Mouse (Mus musculus): ENCODE data around the gene Cdk17. TPM values are rescaled to one million over a fixed set of nuclear protein-coding genes. Genes with fewer than 3 reads are reported as not detected.

Cdk17 gene
- total RNA-seq, 1 experiment from 2014 or later, result 33.2 TPM

GRCm38 (mm10) chr10:93283258-93283657 is 122.6 kb downstream of the Cdk17 start:
- no peak for DNase-seq

GRCm38 (mm10) chr10:93285489-93285888 is 124.8 kb downstream of the Cdk17 start:
- no peak for DNase-seq

- DNase-seq, result no peak
Observed at GRCm38 (mm10) chr10:93287551-93288145, 127.0 kb downstream of the Cdk17 start.

- DNase-seq, result peak; percentile 66
Observed at GRCm38 (mm10) chr10:93288336-93288735, 127.7 kb downstream of the Cdk17 start.

- no peak for DNase-seq
Observed at GRCm38 (mm10) chr10:93289404-93289803, 128.7 kb downstream of the Cdk17 start.

- peak; percentile 80 for DNase-seq
Observed at GRCm38 (mm10) chr10:93291352-93291751, 130.7 kb downstream of the Cdk17 start.

- DNase-seq, result peak; percentile 92
Observed at GRCm38 (mm10) chr10:93291843-93292242, 131.2 kb downstream of the Cdk17 start.

GRCm38 (mm10) chr10:93293621-93294020 is 132.9 kb downstream of the Cdk17 start:
- DNase-seq, result no peak

GRCm38 (mm10) chr10:93294547-93295219 is 134.0 kb downstream of the Cdk17 start:
- DNase-seq, result peak; percentile 44

- DNase-seq, result no peak
Observed at GRCm38 (mm10) chr10:93297774-93298173, 137.1 kb downstream of the Cdk17 start.

- no peak for DNase-seq
Observed at GRCm38 (mm10) chr10:93298208-93298607, 137.5 kb downstream of the Cdk17 start.

GRCm38 (mm10) chr10:93301831-93302230 is 141.2 kb downstream of the Cdk17 start:
- no peak for DNase-seq

GRCm38 (mm10) chr10:93303231-93303630 is 142.6 kb downstream of the Cdk17 start:
- no peak for DNase-seq

GRCm38 (mm10) chr10:93305946-93306345 is 145.3 kb downstream of the Cdk17 start:
- DNase-seq, result no peak

GRCm38 (mm10) chr10:93306367-93306766 is 145.7 kb downstream of the Cdk17 start:
- no peak for DNase-seq

GRCm38 (mm10) chr10:93309131-93309933 is 148.7 kb downstream of the Cdk17 start:
- DNase-seq, result peak; percentile 66

GRCm38 (mm10) chr10:93309934-93310621 is 149.4 kb downstream of the Cdk17 start:
- DNase-seq, result peak; percentile 70

GRCm38 (mm10) chr10:93310721-93311411 is 150.2 kb downstream of the Cdk17 start, which contains the start of gene Elk3:
Elk3 (minus strand) TSS chr10:93311135.
- peak; percentile 75 for DNase-seq

GRCm38 (mm10) chr10:93311576-93311975 is 150.9 kb downstream of the Cdk17 start:
- no peak for DNase-seq
